Mouse (Mus musculus): ENCODE data around the gene Rnf157.

DNA sequence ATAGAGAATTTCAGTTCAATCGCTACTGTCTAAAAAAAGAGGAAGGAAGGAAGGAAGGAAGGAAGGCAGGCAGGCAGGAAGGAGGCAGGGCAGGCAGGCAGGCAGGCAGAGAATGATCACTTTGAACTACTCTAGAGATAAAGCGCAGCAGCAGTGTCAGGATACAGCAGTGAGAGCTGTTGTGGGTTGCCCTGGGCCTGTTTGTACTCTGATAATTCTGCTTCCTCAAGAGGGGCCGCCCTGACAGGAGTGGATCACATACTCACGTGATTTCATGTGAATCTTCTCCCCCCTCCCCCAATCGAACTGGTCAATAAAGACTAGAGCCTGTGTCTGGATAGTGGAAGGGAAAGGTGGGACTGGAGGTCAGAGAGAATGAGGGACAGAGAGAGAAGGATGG is 43.2 kb downstream of the Rnf157 start:
- TF ChIP-seq CTCF (IDR thresholded peaks at IDR 0.05; ENCODE audit: insufficient read depth, low read length) (no peak), POLR2A (IDR thresholded peaks at IDR 0.05; ENCODE audit: borderline replicate concordance, extremely low read depth, low read depth, low read length) (no peak)

Measured in lung, adult 2 months (tissue).